Mouse (Mus musculus): Measurements from ENCODE around the gene Esr1.

DNA sequence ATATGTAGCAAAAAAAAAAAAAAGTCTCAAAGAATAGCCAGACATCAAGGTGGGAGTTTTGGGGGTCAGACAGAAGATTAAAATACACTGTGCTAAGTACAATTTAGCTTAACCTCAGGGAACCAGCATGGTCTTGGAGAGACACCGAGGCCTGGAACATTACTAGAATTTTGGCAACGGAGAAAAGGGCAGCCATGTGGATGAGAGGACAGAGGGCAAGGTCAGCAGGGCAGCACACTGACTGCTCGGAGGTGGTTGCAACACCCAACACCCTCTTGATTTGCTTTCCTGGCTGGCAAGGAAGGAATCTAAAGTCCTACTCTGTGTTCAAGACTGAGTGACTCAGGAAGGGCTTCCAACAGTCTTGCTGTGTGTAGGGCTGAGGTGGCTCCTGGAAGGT, 60.5 kb downstream of the Esr1 start:
- TF ChIP-seq CTCF (IDR thresholded peaks at IDR 0.05; ENCODE audit: low read depth, low read length) = no peak
- TF ChIP-seq POLR2AphosphoS5 (IDR thresholded peaks at IDR 0.05; ENCODE audit: insufficient replicate concordance, low read depth, low read length) = no peak
- TF ChIP-seq GATA1 (IDR thresholded peaks at IDR 0.05; ENCODE audit: borderline replicate concordance, low read length) = no peak
